Mouse (Mus musculus): ENCODE data around the gene Atl1. TPM values are rescaled to one million over a fixed set of nuclear protein-coding genes. Genes with fewer than 3 reads are reported as not detected.
A peak's percentile ranks its signal among the peaks of the same experiment; 100 is the strongest.

Atl1 gene
- polyA plus RNA-seq, 1 experiment from 2014 or later, result 7.7 TPM

GRCm38 (mm10) chr12:70011681-70012080, 119.3 kb downstream of the Atl1 start:
- ATAC-seq (ENCODE audit: insufficient number of reproducible peaks, insufficient read depth, low FRiP score, low read depth), result no peak
- Histone ChIP-seq H3K4me1 (ENCODE audit: control insufficient read depth in 2 of 2, insufficient read depth in 2 of 2, low read length in 2 of 2) (peaks cover 5 to 10% of the 10 kb centered on the region in 2 experiments), H3K27me3 (ENCODE audit: control insufficient read depth, insufficient read depth, low read length) (no peaks in the 10 kb centered on the region), H3K36me3 (ENCODE audit: control insufficient read depth, insufficient read depth, low read length) (peaks cover 29% of the 10 kb centered on the region), H3K4me2 (ENCODE audit: low read length) (no peak overlapping the region), H3K9ac (ENCODE audit: low read length) (no peak overlapping the region), H3K27ac (replicated peaks in 1 of 2; ENCODE audit: control insufficient read depth in 1 of 2, insufficient read depth in 1 of 2, low read depth in 2 of 2, low read length in 2 of 2) (no peak overlapping the region), H3K9me3 (ENCODE audit: control insufficient read depth, low read length) (peaks cover 6% of the 10 kb centered on the region; the same call in 1 of the 2 replicates), H3K4me3 (ENCODE audit: control insufficient read depth in 1 of 2, insufficient read depth in 1 of 2, low read depth in 1 of 2, low read length in 2 of 2) (no peak overlapping the region)
- WGBS, result 76% methylated on average over 5 of the region's 5 CpGs

- no peak for ATAC-seq (ENCODE audit: insufficient number of reproducible peaks, insufficient read depth, low FRiP score, low read depth)
- Histone ChIP-seq H3K27me3 (ENCODE audit: control insufficient read depth, insufficient read depth, low read length) (no peaks in the 10 kb centered on the region), H3K4me1 (ENCODE audit: control insufficient read depth in 2 of 2, insufficient read depth in 2 of 2, low read length in 2 of 2) (peaks cover 5 to 10% of the 10 kb centered on the region in 2 experiments), H3K27ac (replicated peaks in 1 of 2; ENCODE audit: control insufficient read depth in 1 of 2, insufficient read depth in 1 of 2, low read depth in 2 of 2, low read length in 2 of 2) (peak overlapping the region; percentile 20 to 25; a peak in 2 of 4 replicates), H3K4me2 (ENCODE audit: low read length) (no peak overlapping the region), H3K9me3 (ENCODE audit: control insufficient read depth, low read length) (peaks cover 3% of the 10 kb centered on the region; the same call in 1 of the 2 replicates), H3K4me3 (ENCODE audit: control insufficient read depth in 1 of 2, insufficient read depth in 1 of 2, low read depth in 1 of 2, low read length in 2 of 2) (no peak overlapping the region), H3K36me3 (ENCODE audit: control insufficient read depth, insufficient read depth, low read length) (peaks cover 52% of the 10 kb centered on the region), H3K9ac (ENCODE audit: low read length) (no peak overlapping the region)
- WGBS, result 29% methylated on average over 4 of the region's 4 CpGs
Observed at GRCm38 (mm10) chr12:70015936-70016335, 123.5 kb downstream of the Atl1 start.

Other genes starting within 250 kb of the Atl1 start
- 10.3 and 13.0 TPM in 2 replicates for gene Sos2, start 210.8 kb upstream of the Atl1 start, polyA plus RNA-seq (2014; fragmentation: Nextera tagmentation; extraction: Ambion mirVana)
- gene L2hgdh, start 167.7 kb upstream of the Atl1 start, polyA plus RNA-seq (2014; fragmentation: Nextera tagmentation; extraction: Ambion mirVana), result 13.8 and 15.9 TPM in 2 replicates
- 42.3 and 44.6 TPM in 2 replicates for gene Atp5s, start 167.7 kb upstream of the Atl1 start, polyA plus RNA-seq (2014; fragmentation: Nextera tagmentation; extraction: Ambion mirVana)
- 6.7 and 6.9 TPM in 2 replicates for gene Cdkl1, start 101.3 kb upstream of the Atl1 start, polyA plus RNA-seq (2014; fragmentation: Nextera tagmentation; extraction: Ambion mirVana)
- 42.2 and 42.6 TPM in 2 replicates for gene Map4k5, start 586 bp downstream of the Atl1 start, polyA plus RNA-seq (2014; fragmentation: Nextera tagmentation; extraction: Ambion mirVana)
- gene Sav1, start 94.4 kb downstream of the Atl1 start, polyA plus RNA-seq (2014; fragmentation: Nextera tagmentation; extraction: Ambion mirVana), result 7.9 and 8.2 TPM in 2 replicates
- 10.8 and 11.5 TPM in 2 replicates for gene Nin, start 221.1 kb downstream of the Atl1 start, polyA plus RNA-seq (2014; fragmentation: Nextera tagmentation; extraction: Ambion mirVana)